Mouse (Mus musculus) liver, adult 2 months (tissue): ENCODE measurements around the gene Evx2. TPM values are rescaled to one million over a fixed set of nuclear protein-coding genes. Genes with fewer than 3 reads are reported as not detected.

Experiments
- DNase-seq: peaks from one replicate; pipeline ENCODE4 v3.0.0-alpha.2; 2011; ENCODE audit warnings: low read depth, low spot score; ENCODE audit errors: extremely low read depth
- H3K27ac ChIP-seq: fragments of 200-500 bp; replicated peaks from 2 replicates; pipeline ENCODE4 v1.5.1; 2012; ENCODE audit warnings: low read depth, mild to moderate bottlenecking, control low read depth, inconsistent platforms, low read length; ENCODE audit not compliant: insufficient read depth
- H3K27me3 ChIP-seq: fragments of 200-500 bp; 2 replicates; pipeline ENCODE4 v1.6.1; 2012; ENCODE audit warnings: mild to moderate bottlenecking, moderate library complexity, low read length, inconsistent platforms; ENCODE audit not compliant: control insufficient read depth, insufficient read depth
- H3K36me3 ChIP-seq: fragments of 200-500 bp; 2 replicates; pipeline ENCODE4 v1.6.1; 2012; ENCODE audit warnings: low read length, inconsistent platforms; ENCODE audit not compliant: control insufficient read depth, insufficient read depth
- H3K4me1 ChIP-seq: fragments of 200-500 bp; 2 replicates; pipeline ENCODE4 v1.6.1; 2011; ENCODE audit warnings: low read length; ENCODE audit not compliant: control insufficient read depth, insufficient read depth
- H3K4me3 ChIP-seq: fragments of 200-500 bp; 2 replicates; pipeline ENCODE4 v1.5.1; 2011; ENCODE audit warnings: low read depth, mild to moderate bottlenecking, control low read depth, low read length, moderate library complexity; ENCODE audit not compliant: insufficient read depth
- H3K79me2 ChIP-seq: fragments of 200-500 bp; 2 replicates; pipeline ENCODE4 v1.6.1; 2012; ENCODE audit warnings: inconsistent platforms, mild to moderate bottlenecking, low read length, moderate library complexity; ENCODE audit not compliant: control insufficient read depth, insufficient read depth
- H3K9ac ChIP-seq: fragments of 200-500 bp; 2 replicates; pipeline ENCODE4 v1.6.1; 2012; ENCODE audit warnings: low read depth, mild to moderate bottlenecking, control low read depth, inconsistent platforms, low read length
- CTCF ChIP-seq: fragments of 200-500 bp; IDR thresholded peaks from 2 replicates; pipeline ENCODE4 v1.5.1; 2011; ENCODE audit warnings: low read depth, low read length, control low read depth
- POLR2A ChIP-seq: fragments of 200-500 bp; IDR thresholded peaks from 2 replicates; pipeline ENCODE4 v1.6.1; 2011; ENCODE audit warnings: low read length, control low read depth; ENCODE audit not compliant: insufficient read depth; ENCODE audit errors: extremely low read depth
- WGBS: fragments of 180-500 bp; shearing (Covaris S2); methylation state at CpG from one replicate; pipeline ENCODE4 v1.1.7; 2018; 5-methylcytosine and 5-hydroxymethylcytosine counted together
- polyA plus RNA-seq: library from polyadenylated mRNA; depleted of rRNA; stranded (reverse); fragments of >200 nt; gene quantifications from 2 replicates; pipeline ENCODE4 v1.2.3, GENCODE M21; 2012
- total RNA-seq: library from RNA; depleted of rRNA; stranded (reverse); fragments of >200 nt; gene quantifications from 2 replicates; pipeline ENCODE4 v1.2.3, GENCODE M21; 2014

The Evx2 gene
- total and polyA plus RNA-seq, 2 experiments, result not detected

DNA sequence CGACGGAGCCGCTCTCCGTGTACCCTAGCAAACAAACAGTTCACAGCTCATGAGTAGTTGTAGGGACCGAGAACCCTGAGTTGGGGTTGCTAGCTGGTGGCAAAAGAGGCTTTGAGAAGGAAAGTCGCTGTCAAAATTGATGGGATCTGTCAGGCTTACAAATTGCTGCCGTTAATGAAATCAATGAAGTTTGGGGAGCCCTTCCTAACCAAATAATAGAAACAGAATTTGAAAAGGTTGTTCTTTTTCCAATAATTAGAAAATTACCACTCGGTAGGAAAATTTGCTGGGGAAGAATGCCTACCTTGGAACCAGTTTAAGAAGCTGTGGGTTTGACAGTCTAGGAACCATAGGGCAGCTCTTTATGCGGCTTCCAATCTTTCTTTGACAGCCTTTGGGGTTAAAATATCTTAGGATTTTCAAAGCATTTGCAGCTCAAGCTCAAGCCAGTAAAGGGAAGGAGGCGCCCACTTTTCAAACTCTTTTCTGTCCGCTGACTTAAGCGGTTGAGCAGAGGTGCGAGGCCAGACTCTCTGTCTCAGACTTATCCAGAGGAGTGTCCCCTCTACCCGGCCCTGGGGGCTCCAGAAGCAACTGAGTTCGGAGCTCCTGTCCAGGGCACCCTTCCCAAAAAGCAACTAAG lies 1.2 kb downstream of the Evx2 start:
- 5% methylated on average over 15 of the region's 15 CpGs for WGBS
- H3K4me3 ChIP-seq, result no peak overlapping the region
- no peak for DNase-seq

DNA sequence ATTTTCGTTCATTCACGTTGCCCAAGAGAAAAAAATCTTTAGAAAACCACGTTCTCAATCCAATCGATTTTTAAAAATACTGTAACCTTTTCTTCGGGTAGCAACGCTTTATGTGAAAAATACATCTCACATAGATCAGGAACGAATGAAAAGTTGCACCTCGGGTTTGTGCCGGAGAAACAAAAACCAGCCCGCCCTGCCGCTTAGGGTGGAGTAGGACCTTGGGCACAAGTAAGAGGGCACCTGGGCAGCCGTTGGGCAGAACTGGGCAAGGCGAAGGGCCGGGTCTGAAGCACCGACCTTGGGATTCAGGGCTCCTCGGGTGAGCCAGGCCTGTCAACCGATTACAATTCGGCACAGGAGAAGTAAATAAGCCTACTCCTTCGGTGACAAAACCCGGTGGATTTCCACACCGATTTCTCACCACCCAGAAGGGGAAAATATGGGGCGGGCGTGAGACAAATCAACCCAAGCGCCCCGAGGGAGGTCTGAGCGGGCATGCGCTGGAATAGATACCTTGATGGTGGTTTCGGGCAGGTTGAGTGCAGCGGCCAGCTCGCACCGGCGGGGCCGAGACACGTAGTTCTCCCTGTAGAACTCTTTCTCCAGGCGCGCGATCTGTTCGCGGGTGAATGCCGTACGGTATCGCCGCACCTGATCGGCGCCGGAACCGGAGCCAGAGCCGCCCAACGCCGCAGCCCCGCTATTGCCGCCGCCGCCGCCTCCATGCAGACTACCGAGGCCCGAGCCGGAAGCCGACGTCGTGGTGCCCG lies 1.9 kb downstream of the Evx2 start:
- Histone ChIP-seq H3K79me2 (no peaks in the 10 kb centered on the region), H3K27ac (no peak overlapping the region), H3K4me1 (no peaks in the 10 kb centered on the region), H3K36me3 (no peaks in the 10 kb centered on the region), H3K9ac (no peak overlapping the region), H3K4me3 (no peak overlapping the region), H3K27me3 (peaks cover 41% of the 10 kb centered on the region)
- no peak for DNase-seq
- WGBS, result 4% methylated on average over 62 of the region's 62 CpGs
- TF ChIP-seq POLR2A, result no peak
- TF ChIP-seq CTCF, result no peak

More for the DNA sequence above, 1.2 kb downstream of the Evx2 start:
- H3K79me2 ChIP-seq, result no peaks in the 10 kb centered on the region
- no peak overlapping the region for H3K27ac ChIP-seq
- H3K27me3 ChIP-seq, result peaks cover 41% of the 10 kb centered on the region
- H3K9ac ChIP-seq, result no peak overlapping the region
- H3K4me1 ChIP-seq, result no peaks in the 10 kb centered on the region
- no peak for TF ChIP-seq CTCF
- no peak for TF ChIP-seq POLR2A
- H3K36me3 ChIP-seq, result no peaks in the 10 kb centered on the region

DNA sequence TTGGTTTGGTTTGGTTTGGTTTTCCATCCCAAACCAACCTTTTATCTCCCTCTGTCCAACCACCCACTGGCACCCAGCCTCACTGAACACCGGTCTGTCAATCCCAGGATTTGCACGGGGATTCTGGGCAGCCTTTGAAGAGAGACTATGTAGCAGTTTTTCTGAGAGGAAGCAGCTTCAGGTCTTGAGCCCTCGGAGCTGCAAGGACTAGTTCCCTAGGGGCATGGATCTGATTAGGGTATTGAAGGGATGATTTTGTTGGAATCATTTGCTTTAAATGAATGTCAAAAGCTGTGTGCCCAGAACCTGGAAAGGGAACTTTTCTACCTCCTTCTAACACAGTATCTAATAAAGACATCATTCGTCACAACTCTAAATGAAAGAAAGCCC lies 2.7 kb downstream of the Evx2 start:
- no peaks in the 10 kb centered on the region for H3K4me1 ChIP-seq
- no peak for DNase-seq
- 6% methylated on average over 4 of the region's 4 CpGs for WGBS
- no peaks in the 10 kb centered on the region for H3K36me3 ChIP-seq
- H3K9ac ChIP-seq, result no peak overlapping the region
- peaks cover 41% of the 10 kb centered on the region for H3K27me3 ChIP-seq
- TF ChIP-seq CTCF (no peak), POLR2A (no peak)
- no peaks in the 10 kb centered on the region for H3K79me2 ChIP-seq
- H3K4me3 ChIP-seq, result no peak overlapping the region
- H3K27ac ChIP-seq, result no peak overlapping the region

- DNase-seq, result no peak
- TF ChIP-seq CTCF (no peak), POLR2A (no peak)
- Histone ChIP-seq H3K9ac (no peak overlapping the region), H3K27ac (no peak overlapping the region), H3K27me3 (peaks cover 40% of the 10 kb centered on the region), H3K4me3 (no peak overlapping the region), H3K79me2 (no peaks in the 10 kb centered on the region), H3K4me1 (no peaks in the 10 kb centered on the region), H3K36me3 (no peaks in the 10 kb centered on the region)
- 5% methylated on average over 65 of the region's 69 CpGs for WGBS
These were observed 3.3 kb downstream of the Evx2 start for GRCm38 (mm10) chr2:74655821-74656631.

GRCm38 (mm10) chr2:74655420-74655781 lies 4.0 kb downstream of the Evx2 start:
- WGBS, result 8% methylated on average over 40 of the region's 47 CpGs
- Histone ChIP-seq H3K36me3 (no peaks in the 10 kb centered on the region), H3K4me3 (no peak overlapping the region), H3K9ac (no peak overlapping the region), H3K27ac (no peak overlapping the region), H3K79me2 (no peaks in the 10 kb centered on the region), H3K27me3 (peaks cover 35% of the 10 kb centered on the region), H3K4me1 (no peaks in the 10 kb centered on the region)
- TF ChIP-seq CTCF, result peak; percentile 29; the same call in 1 of the 2 replicates
- TF ChIP-seq POLR2A, result no peak
- no peak for DNase-seq
